ENCODE assay signal across 8 mouse cellular contexts in genomic region chr15:25761800-25762211, GRCm38 (mm10).
A peak's percentile ranks its signal among the peaks of the same experiment; 100 is the strongest.
DNase-seq lines count a peak whose midpoint lies in the region; ATAC-seq and TF ChIP-seq lines count a peak whose summit lies in the region.

No protein-coding gene starts in this region.

- no peak overlapping the region for H3K4me3 ChIP-seq in forebrain, postnatal 0 days (ENCODE audit: low read depth, low read length)
- no peak overlapping the region for H3K4me3 ChIP-seq in neural tube, embryonic 11.5 days (ENCODE audit: low read depth, low read length)

- H3K27ac ChIP-seq in forebrain, postnatal 0 days (ENCODE audit: low read depth, low read length) = peak overlapping the region; percentile 70
- H3K27ac ChIP-seq in neural tube, embryonic 11.5 days (ENCODE audit: low read depth, low read length) = peak overlapping the region; percentile 78

- no peaks in the 10 kb centered on the region for H3K27me3 ChIP-seq in forebrain, postnatal 0 days (ENCODE audit: insufficient read depth, low read length)
- no peaks in the 10 kb centered on the region for H3K27me3 ChIP-seq in neural tube, embryonic 11.5 days (ENCODE audit: control insufficient read depth, insufficient read depth, low read length)

- H3K36me3 ChIP-seq in forebrain, postnatal 0 days (ENCODE audit: insufficient read depth) = no peaks in the 10 kb centered on the region
- no peaks in the 10 kb centered on the region for H3K36me3 ChIP-seq in neural tube, embryonic 11.5 days (ENCODE audit: control insufficient read depth, insufficient read depth, low read length)

- ATAC-seq in forebrain, postnatal 0 days = peak; percentile 70
- ATAC-seq in neural tube, embryonic 11.5 days (ENCODE audit: insufficient read depth, low FRiP score, low TSS enrichment) = peak; percentile 84
- ATAC-seq in CD4-positive, CD25-positive, alpha-beta regulatory T cell, adult 4 months = no peak

- WGBS in forebrain, postnatal 0 days = 10% methylated on average over 8 of the region's 8 CpGs
- WGBS in neural tube, embryonic 11.5 days = 9% methylated on average over 8 of the region's 8 CpGs

- no peaks in the 10 kb centered on the region for H3K9me3 ChIP-seq in forebrain, postnatal 0 days (ENCODE audit: low read length)
- no peaks in the 10 kb centered on the region for H3K9me3 ChIP-seq in neural tube, embryonic 11.5 days (ENCODE audit: control insufficient read depth, low read length)

- TF ChIP-seq CTCF in forebrain, postnatal 0 days (IDR thresholded peaks at IDR 0.05; ENCODE audit: low read depth) = no peak

- H3K4me1 ChIP-seq in forebrain, postnatal 0 days (ENCODE audit: insufficient read depth) = peaks cover 38% of the 10 kb centered on the region
- peaks cover 73% of the 10 kb centered on the region for H3K4me1 ChIP-seq in neural tube, embryonic 11.5 days (ENCODE audit: control insufficient read depth, insufficient read depth, low read length)

- peak; percentile 24 for DNase-seq in kidney, adult 11 months
- DNase-seq in kidney, postnatal 25 days = no peak
- DNase-seq in adrenal gland, postnatal 10 days = peak; percentile 55
- peak; percentile 78 for DNase-seq in forebrain, postnatal 0 days
- DNase-seq in neural tube, embryonic 11.5 days (ENCODE audit: low spot score) = peak; percentile 76
- no peak for DNase-seq in spleen, adult 18-20 months
- no peak for DNase-seq in kidney, adult 8-10 months

- H3K9ac ChIP-seq in forebrain, postnatal 0 days = 0 out of 2 replicates have a peak overlapping the region, but pooled peaks have one; percentile 14
- no peak overlapping the region for H3K9ac ChIP-seq in neural tube, embryonic 11.5 days (ENCODE audit: low read length)

- H3K4me2 ChIP-seq in forebrain, postnatal 0 days (ENCODE audit: low read depth) = peak overlapping the region; percentile 33
- H3K4me2 ChIP-seq in neural tube, embryonic 11.5 days (ENCODE audit: low read depth) = peak overlapping the region; percentile 13

Comparison
In these comparisons a context has a peak if more than half of its experiments do, and no peak if none do; other contexts are left out.
1. DNase-seq: peak in kidney, adult 11 months (single experiment), adrenal gland, postnatal 10 days (single experiment), forebrain, postnatal 0 days (single experiment) and neural tube, embryonic 11.5 days (single experiment); none in kidney, postnatal 25 days (0 of 2), spleen, adult 18-20 months (0 of 2) and kidney, adult 8-10 months (0 of 2).